26 mouse cellular contexts compared by ENCODE assay signal in genomic region chrX:97378076-97378475, GRCm38 (mm10). TPM values are rescaled to one million over a fixed set of nuclear protein-coding genes. Genes with fewer than 3 reads are reported as not detected.
"Had no signal": no experiment of that assay in that cellular context is flagged by ENCODE, and none has a peak within 500 bp of the region (broad histone marks: within the 10 kb centered on the region; RNA-seq: fewer than 3 reads in every experiment).

No protein-coding gene starts in this region.

- DNase-seq: cerebellum, adult 9-10 months; cerebellum, adult 9-11 months; cerebellum, postnatal 10 days; cerebellum, postnatal 14 days; cerebellum, postnatal 25 days; cerebellum, postnatal 36 days; embryo, embryonic 11 days; forebrain, postnatal 0 days; gastrocnemius, postnatal 10 days; gastrocnemius, postnatal 14 days; gastrocnemius, postnatal 25 days; gastrocnemius, postnatal 36 days; heart, adult 11 months; heart, adult 18-20 months; heart, adult 2 months had no signal

- H3K4me3 ChIP-seq: embryonic facial prominence, embryonic 10.5 days; embryonic facial prominence, embryonic 12.5 days; embryonic facial prominence, embryonic 13.5 days; embryonic facial prominence, embryonic 15.5 days; erythroblast, embryonic 14.5 days; forebrain, embryonic 10.5 days; forebrain, embryonic 12.5 days; forebrain, embryonic 13.5 days; forebrain, embryonic 15.5 days; heart, adult 2 months; heart, embryonic 10.5 days had no signal

- H3K27ac ChIP-seq: embryonic facial prominence, embryonic 10.5 days; embryonic facial prominence, embryonic 12.5 days; embryonic facial prominence, embryonic 13.5 days; embryonic facial prominence, embryonic 15.5 days; forebrain, embryonic 10.5 days; forebrain, embryonic 12.5 days; forebrain, embryonic 13.5 days; forebrain, embryonic 15.5 days; heart, embryonic 10.5 days had no signal

RNA-seq across cellular contexts. Expression of gene Eda2r, which starts 1.1 kb away (rescaled TPM):
- total RNA-seq: granulocyte monocyte progenitor cell, adult 5-6 weeks had no signal
